Mouse (Mus musculus) cortical plate, adult 2 months (tissue): Measurements from ENCODE around the gene Clec4e. TPM values are rescaled to one million over a fixed set of nuclear protein-coding genes. Genes with fewer than 3 reads are reported as not detected.
"Not testable (repeated sequence)": the region's sequence is repeated elsewhere in the genome, so short reads cannot be mapped to it uniquely, and the experiment has no call there.

ENCODE experiments used
- H3K27ac ChIP-seq: fragments of 200-500 bp; 2 replicates; pipeline ENCODE4 v1.5.1; 2012; ENCODE audit warnings: low read length, control low read depth, inconsistent platforms; ENCODE audit not compliant: insufficient read depth
- H3K4me1 ChIP-seq: fragments of 200-500 bp; 2 replicates; pipeline ENCODE4 v1.6.1; 2011; ENCODE audit warnings: low read length; ENCODE audit not compliant: control insufficient read depth, insufficient read depth
- H3K4me3 ChIP-seq: fragments of 200-500 bp; 2 replicates; pipeline ENCODE4 v1.5.1; 2011; ENCODE audit warnings: mild to moderate bottlenecking, low read length, control low read depth; ENCODE audit not compliant: insufficient read depth
- CTCF ChIP-seq: fragments of 200-500 bp; IDR thresholded peaks from 2 replicates; pipeline ENCODE4 v1.5.1; 2011; ENCODE audit warnings: mild to moderate bottlenecking, control low read depth, low read length; ENCODE audit not compliant: insufficient read depth; ENCODE audit errors: extremely low read depth
- POLR2A ChIP-seq: fragments of 200-500 bp; IDR thresholded peaks from 2 replicates; pipeline ENCODE4 v1.6.1; 2011; ENCODE audit warnings: mild to moderate bottlenecking, low read length, control low read depth; ENCODE audit not compliant: insufficient read depth; ENCODE audit errors: extremely low read depth
- polyA plus RNA-seq: library from polyadenylated mRNA; depleted of rRNA; stranded (reverse); fragments of >200 nt; gene quantifications from 2 replicates; pipeline ENCODE4 v1.2.3, GENCODE M21; 2012; rRNA removed

The Clec4e gene
- not detected in 2 replicates for polyA plus RNA-seq

DNA sequence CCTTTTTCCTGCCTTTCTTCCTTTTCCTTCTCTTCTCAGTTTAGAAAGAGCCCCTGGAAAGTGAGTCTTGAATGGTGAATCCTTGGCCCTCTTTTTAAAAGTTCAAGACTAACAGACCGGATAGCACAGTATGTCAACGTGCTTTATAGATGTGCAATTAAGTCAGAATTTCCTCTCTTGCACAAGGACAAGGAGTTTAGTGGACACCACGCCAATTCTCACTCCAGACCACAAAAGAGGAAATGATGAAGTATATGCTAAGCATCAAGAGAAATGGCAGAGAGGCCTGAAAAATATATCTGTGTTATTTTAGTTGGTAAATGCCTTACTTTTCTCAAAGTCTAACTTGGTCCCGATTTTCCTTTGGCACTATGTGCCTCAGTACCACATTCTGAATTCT is at the start of gene Clec4e:
TSS of gene Clec4e (minus strand) at position 118 of the 400 bp plus-strand sequence.
- Histone ChIP-seq H3K27ac (no peak within 1 kb of the TSS), H3K4me1 (no peaks in the 10 kb centered on the region), H3K4me3 (no peak within 1 kb of the TSS)
- no peak for TF ChIP-seq CTCF
- TF ChIP-seq POLR2A: no peak

DNA sequence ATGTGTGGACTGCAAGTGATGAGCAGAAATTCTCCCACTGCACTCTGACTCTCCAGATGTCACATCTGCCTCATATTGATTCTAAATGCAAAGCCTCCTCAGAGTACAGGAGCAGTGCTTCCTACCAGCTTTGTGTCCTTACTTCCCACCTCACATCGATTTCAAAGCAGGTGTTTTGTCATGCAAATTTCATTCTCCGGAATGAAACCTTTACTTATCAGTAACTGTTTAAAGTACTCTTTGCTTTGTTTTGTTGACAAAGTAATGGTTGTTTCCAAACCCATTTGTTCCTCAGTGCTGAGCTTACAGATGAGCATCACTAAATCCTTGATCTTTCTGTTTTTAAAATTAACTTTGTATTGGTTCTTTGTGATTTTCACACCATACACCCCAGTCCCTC is 42.8 kb upstream of the Clec4e start:
- TF ChIP-seq CTCF (no peak), POLR2A (no peak)

DNA sequence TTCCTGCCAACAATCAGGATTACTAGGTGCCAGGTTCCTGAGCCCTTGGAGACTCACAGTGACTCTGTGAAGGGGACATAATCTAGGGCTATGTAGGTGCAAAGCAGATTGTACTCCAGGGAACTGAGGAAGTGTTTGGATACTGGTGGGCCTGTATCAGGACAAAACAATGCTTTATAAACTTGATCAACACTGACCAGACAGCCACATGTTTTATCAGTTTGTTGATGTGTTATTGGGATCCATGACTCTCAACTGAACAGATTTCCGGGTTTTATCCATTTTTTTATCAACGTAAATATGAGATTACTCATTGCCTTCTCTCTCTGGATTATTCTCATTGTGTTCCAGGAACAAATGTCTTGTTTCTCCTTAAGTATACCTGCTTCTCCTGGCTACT is 18.4 kb upstream of the Clec4e start, which contains the start of gene Vmn2r19:
TSS of gene Vmn2r19 (plus strand) at position 301 of the 400 bp plus-strand sequence.
- Histone ChIP-seq H3K27ac (no peak within 1 kb of the TSS), H3K4me3 (no peak within 1 kb of the TSS), H3K4me1 (no peaks in the 10 kb centered on the region)
- TF ChIP-seq CTCF (no peak), POLR2A (no peak)

More for the DNA sequence above, 42.8 kb upstream of the Clec4e start:
- H3K27ac ChIP-seq: no peak overlapping the region
- H3K4me3 ChIP-seq: no peak overlapping the region
- H3K4me1 ChIP-seq: no peaks in the 10 kb centered on the region

DNA sequence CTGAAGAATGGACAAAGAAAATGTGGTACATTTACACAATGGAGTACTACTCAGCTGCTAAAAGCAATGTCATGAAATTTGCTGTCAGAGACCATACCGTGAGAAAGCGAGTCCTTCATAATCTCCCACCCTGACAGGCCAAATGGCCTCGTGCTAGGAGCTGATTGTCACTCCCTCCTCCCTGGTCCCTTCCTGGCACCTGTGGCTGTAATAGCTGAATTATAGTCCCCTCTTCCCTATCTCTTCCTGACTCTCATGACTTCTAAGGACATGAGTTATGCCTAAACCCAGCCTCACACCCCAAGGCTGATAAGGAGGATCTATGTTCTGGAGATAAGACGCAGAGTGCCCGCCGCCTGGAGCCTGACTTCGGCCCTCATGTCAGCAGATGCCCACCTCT is 16.6 kb upstream of the Clec4e start:
- H3K4me1 ChIP-seq, H3K27ac ChIP-seq, H3K4me3 ChIP-seq: not testable (repeated sequence)

DNA sequence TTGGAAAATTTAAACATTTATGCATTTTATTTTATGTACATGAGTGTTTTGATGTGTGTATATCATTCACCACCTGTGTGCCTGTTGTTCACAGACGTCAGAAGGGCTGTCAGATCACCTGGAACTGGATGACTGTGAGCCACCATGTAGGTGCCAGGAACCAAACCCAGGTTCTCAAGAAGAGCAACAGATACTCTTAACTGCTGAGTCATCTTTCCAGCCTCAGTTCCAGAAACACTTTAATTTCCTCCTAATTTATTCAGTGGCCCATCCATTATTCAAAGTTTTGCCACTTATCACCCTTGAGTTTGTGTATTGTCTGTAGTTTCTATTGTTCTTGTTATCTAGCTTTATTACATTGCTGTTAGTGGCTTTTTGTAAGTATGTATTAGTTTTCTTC is 7.0 kb upstream of the Clec4e start:
- no peak overlapping the region for H3K27ac ChIP-seq
- H3K4me1 ChIP-seq: no peaks in the 10 kb centered on the region
- no peak overlapping the region for H3K4me3 ChIP-seq
- TF ChIP-seq POLR2A: no peak

DNA sequence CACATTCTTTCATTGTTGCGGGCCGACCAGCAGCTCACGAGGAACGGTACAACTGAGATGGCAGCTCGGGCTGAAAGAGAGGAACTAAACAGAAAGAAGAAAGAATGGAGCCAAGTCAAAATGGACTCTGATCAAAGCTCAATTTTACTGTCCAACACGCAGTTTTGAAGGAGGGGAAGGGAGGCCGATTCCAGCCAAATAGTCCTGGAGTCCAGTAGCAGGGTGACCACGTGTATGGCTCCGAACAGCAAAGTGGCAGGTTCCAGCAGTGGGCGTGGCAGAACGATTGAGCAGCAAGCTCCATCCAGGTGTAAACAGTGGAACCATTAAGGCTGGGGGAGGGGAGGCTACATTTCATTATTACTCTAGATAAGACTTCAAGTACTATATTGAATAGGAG is 3.8 kb upstream of the Clec4e start:
- not testable (repeated sequence) for H3K4me3 ChIP-seq, H3K27ac ChIP-seq, H3K4me1 ChIP-seq

DNA sequence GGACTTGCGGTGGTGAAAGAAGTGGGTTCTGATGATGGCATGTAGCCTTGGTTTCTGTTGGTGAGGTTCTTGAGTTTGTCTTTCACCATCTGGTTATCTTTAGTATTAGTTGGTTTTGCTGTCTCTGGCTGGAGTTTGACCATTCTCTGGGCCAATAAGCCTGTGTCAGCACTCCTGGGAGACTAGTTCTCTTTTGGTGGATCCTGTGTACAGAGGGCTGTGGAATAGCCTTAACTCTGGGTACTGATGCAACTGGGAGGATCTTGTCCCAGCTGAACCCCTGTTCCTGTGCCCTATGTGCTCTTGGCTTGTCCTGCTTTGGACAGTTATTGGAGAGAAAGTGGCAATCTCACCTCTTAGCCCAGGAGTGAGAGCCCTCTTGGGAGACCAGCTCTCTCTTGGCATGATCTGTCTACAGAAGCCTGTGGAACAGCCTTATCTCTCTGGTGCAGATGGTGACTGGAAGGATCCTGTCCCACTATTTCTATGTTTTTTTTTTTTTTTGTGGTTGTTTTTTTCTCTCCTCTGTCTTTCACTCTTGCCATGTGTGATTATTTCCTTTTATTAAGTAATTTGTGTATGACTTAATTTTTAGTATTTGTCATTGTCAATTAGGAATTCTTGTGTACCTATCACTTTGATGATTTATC is 3.2 kb upstream of the Clec4e start:
- Histone ChIP-seq H3K4me3 (no peak overlapping the region), H3K27ac (no peak overlapping the region), H3K4me1 (no peaks in the 10 kb centered on the region)
- no peak for TF ChIP-seq POLR2A
- TF ChIP-seq CTCF: no peak

DNA sequence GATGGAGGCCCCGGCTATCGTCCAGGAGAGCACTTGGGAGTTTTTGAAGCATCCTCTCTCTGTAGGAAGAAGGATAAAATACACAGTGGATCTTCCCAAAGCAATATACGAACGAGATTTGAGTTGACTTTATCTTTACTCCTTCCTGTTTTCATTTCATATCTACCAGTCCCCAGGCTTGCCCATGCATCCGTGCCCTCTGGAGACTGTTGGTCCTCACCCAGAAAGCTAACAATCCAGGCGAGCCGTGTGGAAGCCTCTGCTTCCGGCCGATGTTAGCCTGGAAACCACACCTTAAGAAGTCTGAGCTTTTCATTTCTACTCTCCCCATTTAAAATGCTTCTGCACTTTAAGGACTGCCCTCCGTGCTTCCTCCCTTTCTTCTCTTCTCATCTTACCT is 739 bp downstream of the Clec4e start:
- no peak overlapping the region for H3K4me3 ChIP-seq
- no peak overlapping the region for H3K27ac ChIP-seq
- H3K4me1 ChIP-seq: no peaks in the 10 kb centered on the region
- TF ChIP-seq CTCF (no peak), POLR2A (no peak)

DNA sequence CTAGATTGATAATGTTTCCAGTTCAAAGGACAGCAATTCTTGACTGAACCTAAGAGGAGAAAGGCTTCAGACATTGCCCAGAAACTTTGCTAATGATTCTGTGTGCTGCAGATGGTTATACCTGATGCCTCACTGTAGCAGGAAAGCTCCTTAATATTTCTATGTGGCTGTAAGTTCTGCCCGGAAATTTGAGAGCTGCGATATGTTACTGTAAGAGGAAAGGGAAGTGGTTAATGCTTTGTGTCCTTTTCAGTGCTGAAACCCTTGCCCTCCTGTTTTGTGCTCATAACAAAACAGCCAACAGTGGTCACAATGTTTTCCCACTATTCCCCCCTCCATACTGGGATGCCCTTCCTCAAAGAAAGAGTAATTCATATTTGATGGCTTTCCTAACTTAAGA is 3.4 kb downstream of the Clec4e start:
- Histone ChIP-seq H3K4me1 (no peaks in the 10 kb centered on the region), H3K27ac (no peak overlapping the region), H3K4me3 (no peak overlapping the region)
- TF ChIP-seq POLR2A: no peak
- no peak for TF ChIP-seq CTCF

DNA sequence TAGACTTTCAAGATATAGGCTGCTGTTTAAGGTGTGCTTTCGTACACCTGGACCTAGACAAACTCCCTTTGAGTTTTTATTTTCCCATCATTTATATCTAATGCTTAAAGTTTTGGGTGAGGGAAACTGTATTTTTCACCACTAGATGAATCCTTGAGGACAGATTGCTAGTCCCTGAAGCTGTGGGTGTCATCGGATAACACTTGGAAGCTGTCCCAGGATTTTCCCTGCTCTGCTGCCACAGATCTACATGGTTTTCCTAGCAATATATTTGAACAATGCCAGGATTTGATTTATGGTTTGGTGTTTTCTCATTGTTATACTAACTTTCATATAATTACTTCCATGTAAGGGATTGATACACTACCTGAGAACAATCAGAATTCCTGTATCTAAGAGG is 10.2 kb downstream of the Clec4e start:
- Histone ChIP-seq H3K27ac (no peak overlapping the region), H3K4me1 (no peaks in the 10 kb centered on the region), H3K4me3 (no peak overlapping the region)
- TF ChIP-seq CTCF (no peak), POLR2A (no peak)

DNA sequence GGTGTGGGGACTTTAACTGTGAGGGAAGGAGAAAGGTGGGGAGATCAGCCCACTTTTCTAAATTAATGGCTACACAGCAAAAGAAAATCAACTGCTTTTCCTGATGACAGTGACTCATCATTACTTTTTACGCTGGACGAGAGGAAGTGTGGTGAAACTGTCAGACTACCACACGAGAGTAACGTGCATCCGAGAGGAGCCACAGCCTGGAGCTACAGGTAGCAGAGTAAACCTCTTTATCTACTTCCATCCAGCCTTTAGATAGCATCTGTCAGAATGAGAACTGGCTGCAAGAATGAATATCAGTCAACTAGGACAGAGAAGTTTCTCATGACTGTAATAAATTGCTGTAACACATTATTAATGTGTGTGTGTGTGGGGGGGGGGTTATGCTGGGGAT is 22.7 kb downstream of the Clec4e start:
- no peak overlapping the region for H3K4me3 ChIP-seq
- TF ChIP-seq POLR2A: no peak
- no peak for TF ChIP-seq CTCF
- H3K27ac ChIP-seq: no peak overlapping the region
- no peaks in the 10 kb centered on the region for H3K4me1 ChIP-seq
